Mouse (Mus musculus): Measurements from ENCODE around the gene Adck2.

Gene Adck2

GRCm38 (mm10) chr6:39573791-39574554 is at the start of gene Adck2:
TSS of gene Adck2 (plus strand) at chr6:39573873.
- in situ Hi-C loops (cut with MboI; ENCODE audit: low sequenced_read_pairs) = no loop called here

GRCm38 (mm10) chr6:39526797-39527196 is 46.9 kb upstream of the Adck2 start:
- in situ Hi-C loops (cut with MboI; ENCODE audit: low sequenced_read_pairs) = no loop called here

- in situ Hi-C loops (cut with MboI; ENCODE audit: low sequenced_read_pairs) = no loop called here
These were observed 46.3 kb upstream of the Adck2 start for GRCm38 (mm10) chr6:39527337-39527784.

- in situ Hi-C loops (cut with MboI; ENCODE audit: low sequenced_read_pairs) = no loop called here
These were observed 45.9 kb upstream of the Adck2 start for GRCm38 (mm10) chr6:39527811-39528210.

GRCm38 (mm10) chr6:39528671-39529535 is 44.8 kb upstream of the Adck2 start:
- in situ Hi-C loops (cut with MboI; ENCODE audit: low sequenced_read_pairs) = no loop called here

- in situ Hi-C loops (cut with MboI; ENCODE audit: low sequenced_read_pairs) = no loop called here
These were observed 38.7 kb upstream of the Adck2 start for GRCm38 (mm10) chr6:39534944-39535343.

GRCm38 (mm10) chr6:39536621-39537020 is 37.1 kb upstream of the Adck2 start:
- in situ Hi-C loops (cut with MboI; ENCODE audit: low sequenced_read_pairs) = no loop called here

GRCm38 (mm10) chr6:39537276-39537675 is 36.4 kb upstream of the Adck2 start:
- in situ Hi-C loops (cut with MboI; ENCODE audit: low sequenced_read_pairs) = no loop called here

GRCm38 (mm10) chr6:39538227-39538626 is 35.4 kb upstream of the Adck2 start:
- in situ Hi-C loops (cut with MboI; ENCODE audit: low sequenced_read_pairs) = no loop called here

GRCm38 (mm10) chr6:39539679-39540155 is 34.0 kb upstream of the Adck2 start:
- in situ Hi-C loops (cut with MboI; ENCODE audit: low sequenced_read_pairs) = no loop called here

GRCm38 (mm10) chr6:39540563-39540962 is 33.1 kb upstream of the Adck2 start:
- in situ Hi-C loops (cut with MboI; ENCODE audit: low sequenced_read_pairs) = no loop called here

- in situ Hi-C loops (cut with MboI; ENCODE audit: low sequenced_read_pairs) = no loop called here
These were observed 30.8 kb upstream of the Adck2 start for GRCm38 (mm10) chr6:39542631-39543597.

- in situ Hi-C loops (cut with MboI; ENCODE audit: low sequenced_read_pairs) = no loop called here
These were observed 29.8 kb upstream of the Adck2 start for GRCm38 (mm10) chr6:39543769-39544420.

- in situ Hi-C loops (cut with MboI; ENCODE audit: low sequenced_read_pairs) = no loop called here
These were observed 28.2 kb upstream of the Adck2 start for GRCm38 (mm10) chr6:39545474-39545873.

- in situ Hi-C loops (cut with MboI; ENCODE audit: low sequenced_read_pairs) = no loop called here
These were observed 25.6 kb upstream of the Adck2 start for GRCm38 (mm10) chr6:39548030-39548429.

- in situ Hi-C loops (cut with MboI; ENCODE audit: low sequenced_read_pairs) = no loop called here
These were observed 21.6 kb upstream of the Adck2 start for GRCm38 (mm10) chr6:39551981-39552636.

GRCm38 (mm10) chr6:39554888-39555647 is 18.6 kb upstream of the Adck2 start:
- in situ Hi-C loops (cut with MboI; ENCODE audit: low sequenced_read_pairs) = no loop called here

- in situ Hi-C loops (cut with MboI; ENCODE audit: low sequenced_read_pairs) = no loop called here
These were observed 18.1 kb upstream of the Adck2 start for GRCm38 (mm10) chr6:39555648-39555945.

Data from CH12F3 (cell line).